Mouse (Mus musculus): ENCODE measurements around the gene 1700123O20Rik. TPM values are rescaled to one million over a fixed set of nuclear protein-coding genes. Genes with fewer than 3 reads are reported as not detected.

The 1700123O20Rik gene
- polyA plus RNA-seq, 1 experiment from 2014 or later: 84.9 TPM

DNA sequence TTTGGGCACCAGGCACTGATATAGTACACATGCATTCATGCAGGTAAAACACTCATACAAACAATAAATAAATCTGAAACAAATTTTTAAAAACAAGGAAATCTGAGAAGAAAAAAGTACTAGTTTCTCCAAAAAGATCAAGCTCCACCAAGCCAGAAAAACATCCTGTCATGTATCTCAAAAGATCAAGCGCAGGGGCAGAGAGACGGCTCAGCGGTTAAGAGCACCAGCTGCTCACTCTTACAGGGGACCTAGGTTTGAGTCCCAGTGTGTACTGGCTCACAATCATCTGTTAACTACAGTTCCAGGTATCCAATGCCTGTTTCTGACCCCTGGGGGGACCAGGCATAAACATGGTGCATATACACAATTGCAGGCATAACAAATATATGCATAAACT is 3.6 kb upstream of the 1700123O20Rik start:
- no peak overlapping the region for H3K9ac ChIP-seq (replicated peaks)
- no peaks in the 10 kb centered on the region for H3K9me3 ChIP-seq
- WGBS: 92% methylated on average over 3 of the region's 3 CpGs
- no peak overlapping the region for H3K27ac ChIP-seq (replicated peaks)
- no peak overlapping the region for H3K4me3 ChIP-seq
- no peak overlapping the region for H3K4me2 ChIP-seq (replicated peaks)
- H3K27me3 ChIP-seq: no peaks in the 10 kb centered on the region
- H3K4me1 ChIP-seq: peaks cover 11% of the 10 kb centered on the region
- no peak for ATAC-seq (ENCODE audit: low FRiP score, low read depth)
- H3K36me3 ChIP-seq: peaks cover 56% of the 10 kb centered on the region

- peak overlapping the region; percentile 75 for H3K4me3 ChIP-seq
- peak overlapping the region; percentile 83 for H3K4me2 ChIP-seq (replicated peaks)
- no peaks in the 10 kb centered on the region for H3K27me3 ChIP-seq
- peaks cover 47% of the 10 kb centered on the region for H3K36me3 ChIP-seq
- WGBS: 12% methylated on average over 8 of the region's 8 CpGs
- peak overlapping the region; percentile 83 for H3K9ac ChIP-seq (replicated peaks)
- H3K9me3 ChIP-seq: no peaks in the 10 kb centered on the region
- no peak for ATAC-seq (ENCODE audit: low FRiP score, low read depth)
- H3K4me1 ChIP-seq: peaks cover 23% of the 10 kb centered on the region
- H3K27ac ChIP-seq (replicated peaks): peak overlapping the region; percentile 92; the same call in 1 of the 2 replicates
Observed at GRCm38 (mm10) chr14:54685471-54685870, 545 bp upstream of the 1700123O20Rik start.

- peak within 1 kb of the TSS; percentile 92 for H3K27ac ChIP-seq (replicated peaks)
- no peaks in the 10 kb centered on the region for H3K27me3 ChIP-seq
- H3K4me3 ChIP-seq: peak within 1 kb of the TSS; percentile 75
- ATAC-seq (ENCODE audit: low FRiP score, low read depth): peak; percentile 97
- peaks cover 23% of the 10 kb centered on the region for H3K4me1 ChIP-seq
- under 1% methylated on average over 44 of the region's 44 CpGs for WGBS
- H3K4me2 ChIP-seq (replicated peaks): peak within 1 kb of the TSS; percentile 83
- no peaks in the 10 kb centered on the region for H3K9me3 ChIP-seq
- H3K9ac ChIP-seq (replicated peaks): peak within 1 kb of the TSS; percentile 83
- H3K36me3 ChIP-seq: peaks cover 46% of the 10 kb centered on the region
Observed at GRCm38 (mm10) chr14:54686522-54687143, 617 bp downstream of the 1700123O20Rik start, which contains the start of gene Acin1. TSS of gene Acin1 (minus strand) at chr14:54686931.

- H3K9me3 ChIP-seq: no peaks in the 10 kb centered on the region
- H3K4me1 ChIP-seq: peaks cover 23% of the 10 kb centered on the region
- peaks cover 40% of the 10 kb centered on the region for H3K36me3 ChIP-seq
- H3K4me3 ChIP-seq: peak overlapping the region; percentile 75
- WGBS: 11% methylated on average over 8 of the region's 8 CpGs
- H3K27ac ChIP-seq (replicated peaks): peak overlapping the region; percentile 92
- peak overlapping the region; percentile 72 for H3K9ac ChIP-seq (replicated peaks)
- H3K4me2 ChIP-seq (replicated peaks): peak overlapping the region; percentile 71
- no peaks in the 10 kb centered on the region for H3K27me3 ChIP-seq
- no peak for ATAC-seq (ENCODE audit: low FRiP score, low read depth)
Observed at GRCm38 (mm10) chr14:54687251-54687650, 1.2 kb downstream of the 1700123O20Rik start.

DNA sequence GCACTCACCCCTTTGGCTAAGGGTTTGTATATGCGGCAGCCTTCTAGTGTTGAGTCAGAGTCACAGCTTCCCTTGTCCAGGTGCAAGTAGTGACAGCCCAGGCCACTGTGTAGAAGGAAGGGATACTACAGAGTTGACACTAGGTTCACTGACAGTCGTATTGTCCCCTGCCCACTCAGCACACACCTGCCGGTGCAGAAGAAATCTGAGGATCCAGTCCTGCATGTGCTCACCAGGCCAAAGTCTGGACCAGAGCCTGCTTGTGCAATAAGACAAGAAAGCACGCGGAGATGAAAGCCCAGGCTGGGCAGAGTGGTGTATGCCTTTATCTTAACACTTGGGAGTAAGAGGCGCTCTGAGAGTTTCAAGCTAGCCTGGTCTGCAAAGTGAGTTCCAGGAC is 9.0 kb downstream of the 1700123O20Rik start:
- Histone ChIP-seq H3K4me1 (no peaks in the 10 kb centered on the region), H3K27me3 (no peaks in the 10 kb centered on the region), H3K4me3 (no peak overlapping the region), H3K9ac (replicated peaks) (no peak overlapping the region), H3K27ac (replicated peaks) (no peak overlapping the region), H3K9me3 (no peaks in the 10 kb centered on the region), H3K36me3 (peaks cover 32% of the 10 kb centered on the region), H3K4me2 (replicated peaks) (no peak overlapping the region)
- 85% methylated on average over 6 of the region's 6 CpGs for WGBS
- ATAC-seq (ENCODE audit: low FRiP score, low read depth): no peak

DNA sequence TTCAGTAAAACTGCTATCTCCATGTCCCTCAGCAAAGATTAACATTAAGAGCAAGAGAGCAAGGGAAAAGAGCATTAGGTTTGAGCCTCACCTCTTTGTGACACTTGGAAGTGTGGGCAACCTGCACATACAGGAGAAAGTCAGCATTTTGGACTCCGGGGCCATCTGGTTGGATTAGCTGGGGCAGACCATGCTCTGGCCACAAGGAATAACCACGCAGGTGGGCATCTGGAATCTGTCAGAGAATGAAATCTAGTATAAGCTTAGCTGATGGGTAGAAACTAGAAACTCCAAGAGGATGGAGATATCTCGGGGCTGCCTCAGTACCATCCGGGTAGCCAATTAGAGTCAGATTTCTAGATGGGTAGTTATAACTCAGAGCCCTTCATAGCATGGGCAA is 10.7 kb downstream of the 1700123O20Rik start:
- Histone ChIP-seq H3K4me2 (replicated peaks) (no peak overlapping the region), H3K27ac (replicated peaks) (no peak overlapping the region), H3K4me3 (no peak overlapping the region), H3K9me3 (no peaks in the 10 kb centered on the region), H3K36me3 (peaks cover 22% of the 10 kb centered on the region), H3K4me1 (no peaks in the 10 kb centered on the region), H3K9ac (replicated peaks) (no peak overlapping the region), H3K27me3 (0 out of 2 replicates have a peak, but pooled peaks cover under 1% of the 10 kb centered on the region)
- no peak for ATAC-seq (ENCODE audit: low FRiP score, low read depth)
- 88% methylated on average over 4 of the region's 4 CpGs for WGBS

- Histone ChIP-seq H3K27me3 (0 out of 2 replicates have a peak, but pooled peaks cover 3% of the 10 kb centered on the region), H3K4me2 (replicated peaks) (no peak within 1 kb of the TSS), H3K4me3 (no peak within 1 kb of the TSS), H3K27ac (replicated peaks) (no peak within 1 kb of the TSS), H3K4me1 (no peaks in the 10 kb centered on the region), H3K9me3 (no peaks in the 10 kb centered on the region), H3K36me3 (peaks cover 8% of the 10 kb centered on the region), H3K9ac (replicated peaks) (no peak within 1 kb of the TSS)
- ATAC-seq (ENCODE audit: low FRiP score, low read depth): no peak
- WGBS: 67% methylated on average over 4 of the region's 4 CpGs
Observed at GRCm38 (mm10) chr14:54698733-54699132, 12.7 kb downstream of the 1700123O20Rik start, which contains the start of gene Gm29776. TSS of gene Gm29776 (minus strand) at chr14:54698833.

- Histone ChIP-seq H3K4me3 (no peak overlapping the region), H3K4me1 (no peaks in the 10 kb centered on the region), H3K36me3 (0 out of 2 replicates have a peak, but pooled peaks cover under 1% of the 10 kb centered on the region), H3K4me2 (replicated peaks) (no peak overlapping the region), H3K9me3 (no peaks in the 10 kb centered on the region), H3K9ac (replicated peaks) (no peak overlapping the region), H3K27me3 (0 out of 2 replicates have a peak, but pooled peaks cover 3% of the 10 kb centered on the region), H3K27ac (replicated peaks) (no peak overlapping the region)
- 53% methylated on average over 3 of the region's 3 CpGs for WGBS
- no peak for ATAC-seq (ENCODE audit: low FRiP score, low read depth)
Observed at GRCm38 (mm10) chr14:54699586-54699985, 13.6 kb downstream of the 1700123O20Rik start.

DNA sequence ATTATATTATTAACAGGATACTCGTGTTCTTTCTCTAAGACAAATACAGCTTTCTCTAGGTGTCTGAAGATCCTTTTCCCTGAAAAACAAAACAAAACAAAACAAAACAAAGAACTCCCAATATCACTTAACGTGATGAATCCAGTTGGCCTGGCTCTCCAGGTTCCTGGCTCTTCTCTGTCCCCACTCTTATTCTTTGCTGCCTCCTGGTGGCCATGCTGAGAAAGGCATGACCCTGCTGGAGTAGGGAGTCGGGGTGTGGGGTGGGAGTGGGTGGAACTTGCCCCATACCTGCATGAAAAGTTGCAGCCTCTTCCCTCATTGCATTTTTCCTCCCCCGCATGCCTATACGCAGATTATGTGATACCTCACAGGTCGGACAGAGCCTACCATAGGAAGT is 15.3 kb downstream of the 1700123O20Rik start:
- Histone ChIP-seq H3K27ac (replicated peaks) (no peak overlapping the region), H3K36me3 (no peaks in the 10 kb centered on the region), H3K4me3 (no peak overlapping the region), H3K4me2 (replicated peaks) (no peak overlapping the region), H3K4me1 (no peaks in the 10 kb centered on the region), H3K27me3 (0 out of 2 replicates have a peak, but pooled peaks cover 3% of the 10 kb centered on the region), H3K9ac (replicated peaks) (no peak overlapping the region), H3K9me3 (no peaks in the 10 kb centered on the region)
- 9% methylated on average over 6 of the region's 6 CpGs for WGBS
- ATAC-seq (ENCODE audit: low FRiP score, low read depth): no peak

DNA sequence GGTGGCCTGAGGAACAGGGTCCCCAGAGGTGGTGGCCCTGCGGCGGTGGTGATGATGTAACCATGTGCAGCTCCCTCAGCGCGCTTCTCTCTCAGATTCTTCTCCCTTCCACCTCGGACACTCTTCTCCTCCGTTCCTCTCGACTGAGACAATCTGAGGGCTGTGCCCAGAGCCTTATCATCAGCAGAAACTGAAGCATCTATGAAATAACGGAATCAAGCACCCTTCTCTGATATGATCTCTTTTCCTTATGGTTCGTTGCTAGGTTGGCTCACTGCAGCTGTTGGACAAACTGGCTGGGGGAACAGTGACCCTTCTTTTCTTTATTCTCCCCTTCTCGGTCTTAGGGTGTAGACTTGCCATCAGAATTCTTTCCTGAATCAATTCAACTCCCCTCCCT is 17.2 kb downstream of the 1700123O20Rik start:
- H3K4me3 ChIP-seq: no peak overlapping the region
- no peaks in the 10 kb centered on the region for H3K36me3 ChIP-seq
- no peak overlapping the region for H3K9ac ChIP-seq (replicated peaks)
- H3K9me3 ChIP-seq: no peaks in the 10 kb centered on the region
- H3K27ac ChIP-seq (replicated peaks): no peak overlapping the region
- 69% methylated on average over 10 of the region's 10 CpGs for WGBS
- ATAC-seq (ENCODE audit: low FRiP score, low read depth): no peak
- no peaks in the 10 kb centered on the region for H3K4me1 ChIP-seq
- H3K4me2 ChIP-seq (replicated peaks): no peak overlapping the region
- H3K27me3 ChIP-seq: 0 out of 2 replicates have a peak, but pooled peaks cover 3% of the 10 kb centered on the region

- 0 out of 2 replicates have a peak, but pooled peaks cover 3% of the 10 kb centered on the region for H3K27me3 ChIP-seq
- H3K4me3 ChIP-seq: no peak overlapping the region
- no peak overlapping the region for H3K4me2 ChIP-seq (replicated peaks)
- H3K27ac ChIP-seq (replicated peaks): no peak overlapping the region
- WGBS: 59% methylated on average over 5 of the region's 5 CpGs
- H3K36me3 ChIP-seq: no peaks in the 10 kb centered on the region
- no peak for ATAC-seq (ENCODE audit: low FRiP score, low read depth)
- no peaks in the 10 kb centered on the region for H3K4me1 ChIP-seq
- no peak overlapping the region for H3K9ac ChIP-seq (replicated peaks)
- H3K9me3 ChIP-seq: no peaks in the 10 kb centered on the region
Observed at GRCm38 (mm10) chr14:54705844-54706243, 19.8 kb downstream of the 1700123O20Rik start.

GRCm38 (mm10) chr14:54706589-54707320 is 20.7 kb downstream of the 1700123O20Rik start:
- H3K27ac ChIP-seq (replicated peaks): no peak overlapping the region
- ATAC-seq (ENCODE audit: low FRiP score, low read depth): no peak
- H3K9ac ChIP-seq (replicated peaks): 0 out of 2 replicates have a peak overlapping the region, but pooled peaks have one; percentile 20
- H3K27me3 ChIP-seq: 0 out of 2 replicates have a peak, but pooled peaks cover 2% of the 10 kb centered on the region
- 54% methylated on average over 15 of the region's 17 CpGs for WGBS
- H3K4me1 ChIP-seq: no peaks in the 10 kb centered on the region
- H3K4me3 ChIP-seq: no peak overlapping the region
- no peak overlapping the region for H3K4me2 ChIP-seq (replicated peaks)
- H3K9me3 ChIP-seq: no peaks in the 10 kb centered on the region
- no peaks in the 10 kb centered on the region for H3K36me3 ChIP-seq

Data from midbrain, embryonic 12.5 days (tissue).